Mouse (Mus musculus): Measurements from ENCODE around the gene Polm. TPM values are rescaled to one million over a fixed set of nuclear protein-coding genes. Genes with fewer than 3 reads are reported as not detected.

The Polm gene
- total and polyA plus RNA-seq, 3 experiments = 5.4 to 18.3 TPM; not detected in 1

- Histone ChIP-seq H3K79me2 (ENCODE audit: control insufficient read depth, insufficient read depth, low read length, poor library complexity) (no peaks in the 10 kb centered on the region), H3K27me3 (ENCODE audit: control insufficient read depth in 1 of 2, insufficient read depth in 2 of 2, low read length in 2 of 2) (no peaks in the 10 kb centered on the region), H3K9me3 (replicated peaks; ENCODE audit: insufficient read depth, low read length) (no peaks in the 10 kb centered on the region), H3K36me3 (ENCODE audit: control insufficient read depth in 1 of 2, insufficient read depth in 2 of 2, low read length in 2 of 2) (peaks cover 0 to 4% of the 10 kb centered on the region in 2 experiments; a peak in 1 of 4 replicates), H3K27ac (ENCODE audit: control insufficient read depth, low read depth, low read length) (no peak overlapping the region), H3K4me1 (ENCODE audit: control insufficient read depth in 1 of 2, insufficient read depth in 2 of 2, low read length in 2 of 2) (peaks cover 0 to 3% of the 10 kb centered on the region in 2 experiments; a peak in 1 of 4 replicates), H3K4me3 (ENCODE audit: control insufficient read depth in 1 of 2, insufficient read depth in 1 of 2, low read depth in 2 of 2, low read length in 2 of 2) (no peak overlapping the region), H3K9ac (ENCODE audit: control insufficient read depth, low read depth, low read length, poor library complexity, severe bottlenecking) (no peak overlapping the region)
- TF ChIP-seq ZKSCAN1 (IDR thresholded peaks at IDR 0.05; ENCODE audit: low read depth, low read length) = no peak
- TF ChIP-seq MXI1 (IDR thresholded peaks at IDR 0.05; ENCODE audit: low read depth, low read length) = no peak
- TF ChIP-seq EP300 (IDR thresholded peaks at IDR 0.05; ENCODE audit: low read depth in 1 of 2, low read length in 2 of 2) = no peak
- no peak for TF ChIP-seq ELF1 (IDR thresholded peaks at IDR 0.05; ENCODE audit: low read depth, low read length)
- no peak for TF ChIP-seq MAFK (IDR thresholded peaks at IDR 0.05; ENCODE audit: borderline replicate concordance, low read depth, low read length)
- no peak for TF ChIP-seq GABPA (IDR thresholded peaks at IDR 0.05; ENCODE audit: low read depth, low read length)
- TF ChIP-seq MYC (IDR thresholded peaks at IDR 0.05; ENCODE audit: low read depth, low read length) = no peak
- no peak for TF ChIP-seq USF2 (IDR thresholded peaks at IDR 0.05; ENCODE audit: borderline replicate concordance in 1 of 2, insufficient read depth in 1 of 2, low read depth in 1 of 2, low read length in 2 of 2)
- no peak for TF ChIP-seq TAL1 (IDR thresholded peaks at IDR 0.05; ENCODE audit: low read length)
- no peak for TF ChIP-seq MEF2A (IDR thresholded peaks at IDR 0.05; ENCODE audit: extremely low read depth, insufficient replicate concordance, low read depth, low read length, poor library complexity, severe bottlenecking)
- TF ChIP-seq NELFE (IDR thresholded peaks at IDR 0.05; ENCODE audit: low read depth, low read length) = no peak
- TF ChIP-seq MAZ (IDR thresholded peaks at IDR 0.05; ENCODE audit: low read depth, low read length) = no peak
- TF ChIP-seq E2F4 (IDR thresholded peaks at IDR 0.05; ENCODE audit: borderline replicate concordance, low read depth, low read length) = no peak
- no peak for TF ChIP-seq POLR2AphosphoS2 (IDR thresholded peaks at IDR 0.05; ENCODE audit: low read length)
- no peak for DNase-seq (ENCODE audit: low read depth, low spot score)
Measured at GRCm38 (mm10) chr11:5843131-5843530, 5.3 kb upstream of the Polm start.

- H3K27ac ChIP-seq (ENCODE audit: control insufficient read depth, low read depth, low read length) = no peak overlapping the region
- H3K79me2 ChIP-seq (ENCODE audit: control insufficient read depth, insufficient read depth, low read length, poor library complexity) = peaks cover 2% of the 10 kb centered on the region; the same call in 1 of the 2 replicates
- H3K4me3 ChIP-seq (ENCODE audit: control insufficient read depth in 1 of 2, insufficient read depth in 1 of 2, low read depth in 2 of 2, low read length in 2 of 2) = no peak overlapping the region
- peaks cover 3% of the 10 kb centered on the region in 2 experiments; a peak in 1 of 4 replicates for H3K4me1 ChIP-seq (ENCODE audit: control insufficient read depth in 1 of 2, insufficient read depth in 2 of 2, low read length in 2 of 2)
- TF ChIP-seq MXI1 (IDR thresholded peaks at IDR 0.05; ENCODE audit: low read depth, low read length) (no peak), GABPA (IDR thresholded peaks at IDR 0.05; ENCODE audit: low read depth, low read length) (no peak), UBTF (IDR thresholded peaks at IDR 0.05; ENCODE audit: borderline replicate concordance, insufficient read depth, low read depth, low read length) (no peak), KAT2A (conservative IDR thresholded peaks at IDR 0.05; ENCODE audit: low read depth, low read length) (no peak), ETS1 (IDR thresholded peaks at IDR 0.05; ENCODE audit: low read depth, low read length) (no peak), RCOR1 (IDR thresholded peaks at IDR 0.05; ENCODE audit: low read depth, low read length) (no peak), ZNF384 (IDR thresholded peaks at IDR 0.05; ENCODE audit: low read depth, low read length) (no peak), JUND (IDR thresholded peaks at IDR 0.05; ENCODE audit: low read depth, low read length) (no peak), ELF1 (IDR thresholded peaks at IDR 0.05; ENCODE audit: low read depth, low read length) (no peak), MYB (IDR thresholded peaks at IDR 0.05; ENCODE audit: low read depth, low read length) (no peak), CHD2 (IDR thresholded peaks at IDR 0.05; ENCODE audit: low read length) (no peak), MAFK (IDR thresholded peaks at IDR 0.05; ENCODE audit: borderline replicate concordance, low read depth, low read length) (no peak), ZC3H11A (IDR thresholded peaks at IDR 0.05; ENCODE audit: low read depth, low read length) (no peak)
- no peaks in the 10 kb centered on the region for H3K27me3 ChIP-seq (ENCODE audit: control insufficient read depth in 1 of 2, insufficient read depth in 2 of 2, low read length in 2 of 2)
- no peak overlapping the region for H3K9ac ChIP-seq (ENCODE audit: control insufficient read depth, low read depth, low read length, poor library complexity, severe bottlenecking)
- H3K9me3 ChIP-seq (replicated peaks; ENCODE audit: insufficient read depth, low read length) = no peaks in the 10 kb centered on the region
- no peak for DNase-seq (ENCODE audit: low read depth, low spot score)
- H3K36me3 ChIP-seq (ENCODE audit: control insufficient read depth in 1 of 2, insufficient read depth in 2 of 2, low read length in 2 of 2) = peaks cover 0 to 4% of the 10 kb centered on the region in 2 experiments; a peak in 1 of 4 replicates
Measured at GRCm38 (mm10) chr11:5841751-5842150, 3.9 kb upstream of the Polm start.

All from MEL (cell line).